Mouse (Mus musculus): ENCODE results near the gene Zbed4. TPM values are rescaled to one million over a fixed set of nuclear protein-coding genes. Genes with fewer than 3 reads are reported as not detected.
"Not testable (repeated sequence)": the region's sequence is repeated elsewhere in the genome, so short reads cannot be mapped to it uniquely, and the experiment has no call there.

Zbed4 gene
- polyA plus RNA-seq, 1 experiment = 25.7 TPM

GRCm38 (mm10) chr15:88768537-88768936 is 17.1 kb downstream of the Zbed4 start:
- no peak for DNase-seq (ENCODE audit: low read depth)
- no peak for TF ChIP-seq CTCF (IDR thresholded peaks at IDR 0.05; ENCODE audit: borderline replicate concordance, extremely low read depth, insufficient read depth, insufficient read length)
- TF ChIP-seq POLR2A (IDR thresholded peaks at IDR 0.05; ENCODE audit: borderline replicate concordance, extremely low read depth, insufficient read depth, insufficient read length, poor library complexity, severe bottlenecking) = no peak

- DNase-seq (ENCODE audit: low read depth) = not testable (repeated sequence)
These were observed 23.2 kb downstream of the Zbed4 start for GRCm38 (mm10) chr15:88774630-88775029.

- TF ChIP-seq POLR2A (IDR thresholded peaks at IDR 0.05; ENCODE audit: borderline replicate concordance, extremely low read depth, insufficient read depth, insufficient read length, poor library complexity, severe bottlenecking) (no peak), CTCF (IDR thresholded peaks at IDR 0.05; ENCODE audit: borderline replicate concordance, extremely low read depth, insufficient read depth, insufficient read length) (no peak)
- DNase-seq (ENCODE audit: low read depth) = no peak
These were observed 40.8 kb downstream of the Zbed4 start for GRCm38 (mm10) chr15:88792140-88792850.

GRCm38 (mm10) chr15:88794729-88795128 is 43.3 kb downstream of the Zbed4 start:
- not testable (repeated sequence) for DNase-seq (ENCODE audit: low read depth)

GRCm38 (mm10) chr15:88799950-88800371 is 48.5 kb downstream of the Zbed4 start:
- TF ChIP-seq POLR2A (IDR thresholded peaks at IDR 0.05; ENCODE audit: borderline replicate concordance, extremely low read depth, insufficient read depth, insufficient read length, poor library complexity, severe bottlenecking) (no peak), CTCF (IDR thresholded peaks at IDR 0.05; ENCODE audit: borderline replicate concordance, extremely low read depth, insufficient read depth, insufficient read length) (no peak)
- no peak for DNase-seq (ENCODE audit: low read depth)

- TF ChIP-seq POLR2A (IDR thresholded peaks at IDR 0.05; ENCODE audit: borderline replicate concordance, extremely low read depth, insufficient read depth, insufficient read length, poor library complexity, severe bottlenecking) = no peak
- TF ChIP-seq CTCF (IDR thresholded peaks at IDR 0.05; ENCODE audit: borderline replicate concordance, extremely low read depth, insufficient read depth, insufficient read length) = no peak
- DNase-seq (ENCODE audit: low read depth) = no peak
These were observed 49.5 kb downstream of the Zbed4 start for GRCm38 (mm10) chr15:88800921-88801354.

- DNase-seq (ENCODE audit: low read depth) = no peak
- no peak for TF ChIP-seq CTCF (IDR thresholded peaks at IDR 0.05; ENCODE audit: borderline replicate concordance, extremely low read depth, insufficient read depth, insufficient read length)
- no peak for TF ChIP-seq POLR2A (IDR thresholded peaks at IDR 0.05; ENCODE audit: borderline replicate concordance, extremely low read depth, insufficient read depth, insufficient read length, poor library complexity, severe bottlenecking)
These were observed 50.4 kb downstream of the Zbed4 start for GRCm38 (mm10) chr15:88801903-88802302.

- DNase-seq (ENCODE audit: low read depth) = no peak
- TF ChIP-seq CTCF (IDR thresholded peaks at IDR 0.05; ENCODE audit: borderline replicate concordance, extremely low read depth, insufficient read depth, insufficient read length) (no peak), POLR2A (IDR thresholded peaks at IDR 0.05; ENCODE audit: borderline replicate concordance, extremely low read depth, insufficient read depth, insufficient read length, poor library complexity, severe bottlenecking) (no peak)
These were observed 50.9 kb downstream of the Zbed4 start for GRCm38 (mm10) chr15:88802348-88802747.

- no peak for DNase-seq (ENCODE audit: low read depth)
- no peak for TF ChIP-seq CTCF (IDR thresholded peaks at IDR 0.05; ENCODE audit: borderline replicate concordance, extremely low read depth, insufficient read depth, insufficient read length)
- no peak for TF ChIP-seq POLR2A (IDR thresholded peaks at IDR 0.05; ENCODE audit: borderline replicate concordance, extremely low read depth, insufficient read depth, insufficient read length, poor library complexity, severe bottlenecking)
These were observed 56.7 kb downstream of the Zbed4 start for GRCm38 (mm10) chr15:88808121-88808520.

- TF ChIP-seq POLR2A (IDR thresholded peaks at IDR 0.05; ENCODE audit: borderline replicate concordance, extremely low read depth, insufficient read depth, insufficient read length, poor library complexity, severe bottlenecking) = no peak
- DNase-seq (ENCODE audit: low read depth) = no peak
These were observed 58.9 kb downstream of the Zbed4 start for GRCm38 (mm10) chr15:88810369-88810768.

- no peak for DNase-seq (ENCODE audit: low read depth)
- no peak for TF ChIP-seq POLR2A (IDR thresholded peaks at IDR 0.05; ENCODE audit: borderline replicate concordance, extremely low read depth, insufficient read depth, insufficient read length, poor library complexity, severe bottlenecking)
- no peak for TF ChIP-seq CTCF (IDR thresholded peaks at IDR 0.05; ENCODE audit: borderline replicate concordance, extremely low read depth, insufficient read depth, insufficient read length)
These were observed 61.8 kb downstream of the Zbed4 start for GRCm38 (mm10) chr15:88813262-88813661.

- not testable (repeated sequence) for DNase-seq (ENCODE audit: low read depth)
These were observed 62.4 kb downstream of the Zbed4 start for GRCm38 (mm10) chr15:88813873-88814272.

GRCm38 (mm10) chr15:88814411-88815047 is 63.1 kb downstream of the Zbed4 start:
- DNase-seq (ENCODE audit: low read depth) = no peak
- TF ChIP-seq POLR2A (IDR thresholded peaks at IDR 0.05; ENCODE audit: borderline replicate concordance, extremely low read depth, insufficient read depth, insufficient read length, poor library complexity, severe bottlenecking) (no peak), CTCF (IDR thresholded peaks at IDR 0.05; ENCODE audit: borderline replicate concordance, extremely low read depth, insufficient read depth, insufficient read length) (no peak)

All from brain, embryonic 14.5 days (tissue).